Mouse (Mus musculus) embryonic facial prominence, embryonic 12.5 days (tissue): ENCODE results near the gene Olfr322. TPM values are rescaled to one million over a fixed set of nuclear protein-coding genes. Genes with fewer than 3 reads are reported as not detected.
"Not testable (repeated sequence)": the region's sequence is repeated elsewhere in the genome, so short reads cannot be mapped to it uniquely, and the experiment has no call there.

Source experiments
- ATAC-seq: fragments of 200-750 bp; cut with Nextera tagmentation; 2 replicates; pipeline ENCODE4 v1.8.0; 2017; ENCODE audit not compliant: insufficient number of reproducible peaks, insufficient read depth, low FRiP score, low TSS enrichment
- H3K27ac ChIP-seq: fragments of 300-500 bp; sonication (generic); 2 replicates; pipeline ENCODE4 v1.5.1; 2016; ENCODE audit warnings: mild to moderate bottlenecking
- H3K27me3 ChIP-seq: fragments of 300-500 bp; sonication (generic); 2 replicates; pipeline ENCODE4 v1.6.1; 2016; ENCODE audit warnings: mild to moderate bottlenecking, moderate library complexity
- H3K36me3 ChIP-seq: fragments of 300-500 bp; sonication (generic); 2 replicates; pipeline ENCODE4 v1.6.1; 2016; ENCODE audit warnings: mild to moderate bottlenecking
- H3K4me1 ChIP-seq: fragments of 300-500 bp; sonication (generic); 2 replicates; pipeline ENCODE4 v1.6.1; 2016
- H3K4me2 ChIP-seq: fragments of 300-500 bp; sonication (generic); replicated peaks from 2 replicates; pipeline ENCODE4 v1.6.1; 2016; ENCODE audit warnings: mild to moderate bottlenecking, moderate library complexity
- H3K4me3 ChIP-seq: fragments of 300-500 bp; sonication (generic); 2 replicates; pipeline ENCODE4 v1.5.1; 2016; ENCODE audit warnings: mild to moderate bottlenecking
- H3K9ac ChIP-seq: fragments of 300-500 bp; sonication (generic); 2 replicates; pipeline ENCODE4 v1.6.1; 2016; ENCODE audit warnings: mild to moderate bottlenecking, moderate library complexity
- H3K9me3 ChIP-seq: fragments of 300-500 bp; sonication (generic); 2 replicates; pipeline ENCODE4 v1.6.1; 2016; ENCODE audit warnings: mild to moderate bottlenecking, moderate library complexity
- WGBS: fragments of 180-500 bp; shearing (Covaris S2); methylation state at CpG from one replicate; pipeline ENCODE4 v1.1.7; 2016; 5-methylcytosine and 5-hydroxymethylcytosine counted together
- polyA plus RNA-seq: library from polyadenylated mRNA; unstranded; fragments of >200 nt; fragmentation: Nextera tagmentation; extraction: Ambion mirVana; gene quantifications from 2 replicates; pipeline ENCODE4 v1.2.1, GENCODE M21; 2016

The Olfr322 gene
- polyA plus RNA-seq, 1 experiment from 2014 or later: not detected

DNA sequence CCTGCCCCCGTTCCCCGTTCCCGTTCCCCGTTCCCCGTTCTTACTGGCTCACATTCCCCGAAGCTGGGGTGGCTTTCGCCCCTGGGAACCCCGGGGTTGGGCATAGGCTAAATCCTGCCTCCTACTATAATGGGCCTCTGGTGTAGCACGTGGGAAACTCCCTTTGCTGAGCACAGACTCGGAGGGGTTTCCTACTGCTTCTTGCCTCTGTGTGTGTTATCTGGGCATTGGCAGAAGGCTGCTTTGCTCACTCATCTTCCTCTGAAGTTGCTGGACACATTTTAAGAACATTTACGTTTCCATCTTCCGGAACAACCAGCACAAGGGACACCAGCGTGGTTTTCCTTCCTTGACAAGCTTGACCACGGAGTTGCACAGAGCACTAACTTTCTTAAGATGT is 17.5 kb upstream of the Olfr322 start:
- peaks cover 23% of the 10 kb centered on the region for H3K27me3 ChIP-seq
- H3K4me3 ChIP-seq: peak overlapping the region; percentile 33
- H3K9ac ChIP-seq: peak overlapping the region; percentile 28; the same call in 1 of the 2 replicates
- H3K27ac ChIP-seq: no peak overlapping the region
- WGBS: 21% methylated on average over 14 of the region's 14 CpGs
- no peaks in the 10 kb centered on the region for H3K36me3 ChIP-seq
- H3K4me2 ChIP-seq: peak overlapping the region; percentile 73
- H3K9me3 ChIP-seq: no peaks in the 10 kb centered on the region
- H3K4me1 ChIP-seq: peaks cover 9% of the 10 kb centered on the region
- ATAC-seq: no peak

GRCm38 (mm10) chr11:58641638-58642358 is 16.8 kb upstream of the Olfr322 start:
- no peak overlapping the region for H3K4me2 ChIP-seq
- peaks cover 9% of the 10 kb centered on the region for H3K4me1 ChIP-seq
- ATAC-seq: peak; percentile 81; the same call in 1 of the 2 replicates
- H3K9me3 ChIP-seq: no peaks in the 10 kb centered on the region
- no peaks in the 10 kb centered on the region for H3K36me3 ChIP-seq
- WGBS: 83% methylated on average over 13 of the region's 13 CpGs
- 0 out of 2 replicates have a peak overlapping the region, but pooled peaks have one; percentile 19 for H3K27ac ChIP-seq
- peaks cover 23% of the 10 kb centered on the region for H3K27me3 ChIP-seq
- no peak overlapping the region for H3K4me3 ChIP-seq
- H3K9ac ChIP-seq: no peak overlapping the region

DNA sequence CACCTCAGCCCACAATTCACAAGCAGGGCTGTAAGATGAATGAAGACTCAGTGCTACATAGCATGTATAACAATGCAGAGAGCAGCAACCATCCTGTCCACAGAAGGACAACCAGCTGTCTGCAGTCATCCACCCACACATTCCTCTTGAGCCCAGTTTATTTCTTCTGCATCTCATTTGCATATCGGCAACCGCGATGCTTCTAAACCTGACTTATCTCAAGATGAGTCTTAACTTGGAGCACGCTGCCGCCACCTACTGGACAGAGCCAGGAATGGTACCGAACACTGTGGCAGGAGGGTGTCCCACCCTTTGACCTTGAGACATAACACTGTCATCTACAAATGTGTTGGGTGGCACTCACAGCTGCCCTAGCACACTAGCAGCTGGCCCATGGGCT is 15.2 kb upstream of the Olfr322 start:
- Histone ChIP-seq H3K4me3 (no peak overlapping the region), H3K4me1 (peaks cover 9% of the 10 kb centered on the region), H3K27me3 (peaks cover 23% of the 10 kb centered on the region), H3K9me3 (no peaks in the 10 kb centered on the region), H3K9ac (no peak overlapping the region), H3K27ac (no peak overlapping the region), H3K36me3 (no peaks in the 10 kb centered on the region), H3K4me2 (no peak overlapping the region)
- ATAC-seq: no peak
- 33% methylated on average over 6 of the region's 6 CpGs for WGBS

GRCm38 (mm10) chr11:58655151-58655550 is 3.4 kb upstream of the Olfr322 start:
- Histone ChIP-seq H3K4me3 (no peak overlapping the region), H3K36me3 (no peaks in the 10 kb centered on the region), H3K27me3 (no peaks in the 10 kb centered on the region), H3K9me3 (no peaks in the 10 kb centered on the region), H3K9ac (no peak overlapping the region), H3K27ac (no peak overlapping the region), H3K4me2 (no peak overlapping the region), H3K4me1 (no peaks in the 10 kb centered on the region)
- ATAC-seq: no peak
- 82% methylated on average over 3 of the region's 3 CpGs for WGBS

GRCm38 (mm10) chr11:58669252-58669651 is 10.7 kb downstream of the Olfr322 start:
- H3K27me3 ChIP-seq: no peaks in the 10 kb centered on the region
- H3K27ac ChIP-seq: no peak overlapping the region
- H3K4me2 ChIP-seq: no peak overlapping the region
- H3K9me3 ChIP-seq: no peaks in the 10 kb centered on the region
- no peak overlapping the region for H3K9ac ChIP-seq
- no peaks in the 10 kb centered on the region for H3K4me1 ChIP-seq
- H3K36me3 ChIP-seq: no peaks in the 10 kb centered on the region
- no peak for ATAC-seq
- no peak overlapping the region for H3K4me3 ChIP-seq

GRCm38 (mm10) chr11:58671825-58672224 is 13.2 kb downstream of the Olfr322 start:
- no peaks in the 10 kb centered on the region for H3K9me3 ChIP-seq
- WGBS: 55% methylated on average over 4 of the region's 4 CpGs
- H3K9ac ChIP-seq: no peak overlapping the region
- no peak overlapping the region for H3K27ac ChIP-seq
- H3K27me3 ChIP-seq: no peaks in the 10 kb centered on the region
- H3K4me2 ChIP-seq: no peak overlapping the region
- no peak overlapping the region for H3K4me3 ChIP-seq
- ATAC-seq: no peak
- no peaks in the 10 kb centered on the region for H3K36me3 ChIP-seq
- no peaks in the 10 kb centered on the region for H3K4me1 ChIP-seq

GRCm38 (mm10) chr11:58680799-58681198 is 22.2 kb downstream of the Olfr322 start, which contains the start of gene Olfr320:
TSS of gene Olfr320 (plus strand) at chr11:58681099.
- ATAC-seq: no peak
- 92% methylated on average over 1 of the region's 1 CpGs for WGBS

DNA sequence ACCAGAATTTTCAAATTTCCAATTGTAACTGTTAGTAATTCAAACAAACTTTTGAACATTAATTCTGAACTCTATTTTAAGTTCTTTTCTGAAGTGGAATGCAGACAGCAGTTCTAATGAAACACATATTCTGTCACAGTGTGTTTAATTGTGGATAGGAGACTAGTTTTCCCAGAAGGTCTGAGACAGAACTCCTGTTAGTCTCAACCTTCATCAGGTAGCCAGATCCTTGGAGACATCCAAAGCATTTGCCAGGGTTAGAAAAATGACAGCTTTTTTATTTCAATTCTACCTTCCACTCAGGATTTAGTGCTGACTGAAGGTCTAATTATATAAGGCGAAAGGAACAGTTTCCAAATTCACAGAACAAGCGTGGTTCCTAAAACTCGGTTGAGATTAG is 40.3 kb downstream of the Olfr322 start, which contains the start of gene Olfr319:
Olfr319 (plus strand) TSS at position 301 of the 400 bp plus-strand sequence.
- ATAC-seq: no peak
- H3K4me2 ChIP-seq: no peak within 1 kb of the TSS
- no peaks in the 10 kb centered on the region for H3K4me1 ChIP-seq
- WGBS: 83% methylated on average over 3 of the region's 3 CpGs
- H3K36me3 ChIP-seq: no peaks in the 10 kb centered on the region
- no peaks in the 10 kb centered on the region for H3K27me3 ChIP-seq
- 0 out of 2 replicates have a peak, but pooled peaks cover 7% of the 10 kb centered on the region for H3K9me3 ChIP-seq
- H3K27ac ChIP-seq: no peak within 1 kb of the TSS
- H3K9ac ChIP-seq: no peak within 1 kb of the TSS
- no peak within 1 kb of the TSS for H3K4me3 ChIP-seq

More at GRCm38 (mm10) chr11:58680799-58681198, 22.2 kb downstream of the Olfr322 start, which contains the start of gene Olfr320:
- Histone ChIP-seq H3K4me3 (no peak within 1 kb of the TSS), H3K9me3 (no peaks in the 10 kb centered on the region), H3K4me2 (no peak within 1 kb of the TSS), H3K36me3 (no peaks in the 10 kb centered on the region), H3K27ac (no peak within 1 kb of the TSS), H3K4me1 (no peaks in the 10 kb centered on the region), H3K27me3 (no peaks in the 10 kb centered on the region), H3K9ac (no peak within 1 kb of the TSS)

GRCm38 (mm10) chr11:58709086-58709485 is 50.5 kb downstream of the Olfr322 start:
- no peak for ATAC-seq
- H3K4me1 ChIP-seq: no peaks in the 10 kb centered on the region
- no peak overlapping the region for H3K27ac ChIP-seq
- no peak overlapping the region for H3K9ac ChIP-seq
- H3K4me3 ChIP-seq: no peak overlapping the region
- H3K9me3 ChIP-seq: no peaks in the 10 kb centered on the region
- no peaks in the 10 kb centered on the region for H3K27me3 ChIP-seq
- H3K4me2 ChIP-seq: no peak overlapping the region
- WGBS: 79% methylated on average over 11 of the region's 11 CpGs
- H3K36me3 ChIP-seq: no peaks in the 10 kb centered on the region

GRCm38 (mm10) chr11:58717723-58718122 is 59.1 kb downstream of the Olfr322 start:
- H3K4me1 ChIP-seq, ATAC-seq, H3K4me3 ChIP-seq, H3K36me3 ChIP-seq, H3K4me2 ChIP-seq, H3K27ac ChIP-seq, H3K9ac ChIP-seq, H3K27me3 ChIP-seq, H3K9me3 ChIP-seq: not testable (repeated sequence)
- WGBS: 86% methylated on average over 7 of the region's 7 CpGs
